Mouse (Mus musculus) heart, postnatal 0 days (tissue): ENCODE results near the gene Ppp1r15a.

Source experiments
- CTCF ChIP-seq: IDR thresholded peaks from 2 replicates; pipeline ENCODE4 v1.5.1; 2016; ENCODE audit warnings: antibody characterized with exemption, control low read depth, low read depth
- EP300 ChIP-seq: IDR thresholded peaks from 2 replicates; pipeline ENCODE4 v1.6.1; 2016; ENCODE audit warnings: antibody characterized with exemption, low read depth

- no peak for TF ChIP-seq CTCF
- no peak for TF ChIP-seq EP300
These were observed 10.6 kb downstream of the Ppp1r15a start for GRCm38 (mm10) chr7:45515436-45515835.
